Mouse (Mus musculus) testis, postnatal 10 days (tissue): ENCODE results near the gene Procr.
"Not testable (repeated sequence)": the region's sequence is repeated elsewhere in the genome, so short reads cannot be mapped to it uniquely, and the experiment has no call there.

ENCODE experiments used
- DNase-seq: peaks from one replicate; pipeline ENCODE4 v3.0.0; 2021; ENCODE audit warnings: low spot score

The Procr gene

DNA sequence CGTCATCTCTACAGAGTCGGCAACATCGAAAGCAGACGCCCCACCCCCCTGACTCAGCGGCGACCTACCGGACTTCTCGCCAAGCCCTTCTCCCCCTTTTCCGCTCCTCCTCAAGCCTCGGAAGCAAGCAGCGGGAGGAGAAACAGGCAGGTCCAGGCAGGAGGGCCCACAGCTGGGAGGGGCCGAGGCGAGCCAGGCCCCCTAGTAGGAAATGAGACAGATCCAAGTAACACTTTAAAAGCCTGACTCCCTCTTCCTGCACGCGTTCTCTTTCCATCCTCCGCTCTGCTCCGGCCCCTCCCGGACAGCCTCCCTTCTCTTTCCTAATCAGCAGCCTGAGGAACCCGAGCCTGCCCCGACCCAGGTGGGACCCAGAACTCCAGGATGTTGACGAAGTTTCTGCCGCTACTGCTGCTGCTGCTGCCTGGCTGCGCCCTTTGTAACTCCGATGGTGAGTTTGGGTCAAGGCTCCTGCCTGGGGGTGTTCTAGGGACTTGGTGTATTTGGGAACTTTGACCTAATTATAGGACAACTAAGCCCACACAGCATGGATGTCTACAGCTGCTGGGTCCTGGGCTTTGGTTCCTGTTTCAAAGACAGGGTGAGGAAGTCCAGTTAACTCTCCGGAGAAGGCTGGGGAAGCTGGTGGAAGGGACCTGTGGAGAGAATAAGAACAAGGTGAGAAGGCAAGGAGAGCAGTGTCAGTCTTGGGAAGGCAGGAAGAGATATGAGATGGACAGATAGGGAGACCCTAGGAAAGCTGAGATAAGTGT, at the start of gene Procr:
Gene Procr, plus strand, starts transcription at position 104 of the 773 bp plus-strand sequence.
- peak; percentile 57 for DNase-seq

DNA sequence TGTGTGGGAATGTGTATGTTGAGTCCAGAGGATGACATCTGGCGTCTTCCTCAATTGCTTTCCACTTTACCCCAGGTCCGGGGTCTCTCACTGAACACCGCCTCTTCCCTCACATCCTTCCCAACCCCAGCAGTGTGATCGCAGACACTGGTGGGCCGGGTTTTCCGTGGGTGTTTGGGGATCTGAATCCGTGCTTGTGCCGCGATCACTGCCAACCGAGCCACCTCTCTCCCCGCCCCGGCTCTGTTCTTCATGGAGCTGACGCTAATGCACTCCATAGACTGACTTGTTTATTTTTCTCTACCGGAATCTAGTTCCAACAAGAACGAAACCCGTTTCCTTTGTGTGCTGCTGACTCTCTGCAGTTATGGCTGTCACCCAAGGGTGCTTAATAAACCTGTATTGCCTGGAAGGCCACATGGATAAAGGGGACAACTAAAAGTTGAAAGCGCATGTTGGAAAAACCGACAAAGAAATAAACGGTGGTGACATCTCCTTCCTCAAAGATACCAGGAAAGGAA, 49.5 kb upstream of the Procr start:
- DNase-seq = no peak

DNA sequence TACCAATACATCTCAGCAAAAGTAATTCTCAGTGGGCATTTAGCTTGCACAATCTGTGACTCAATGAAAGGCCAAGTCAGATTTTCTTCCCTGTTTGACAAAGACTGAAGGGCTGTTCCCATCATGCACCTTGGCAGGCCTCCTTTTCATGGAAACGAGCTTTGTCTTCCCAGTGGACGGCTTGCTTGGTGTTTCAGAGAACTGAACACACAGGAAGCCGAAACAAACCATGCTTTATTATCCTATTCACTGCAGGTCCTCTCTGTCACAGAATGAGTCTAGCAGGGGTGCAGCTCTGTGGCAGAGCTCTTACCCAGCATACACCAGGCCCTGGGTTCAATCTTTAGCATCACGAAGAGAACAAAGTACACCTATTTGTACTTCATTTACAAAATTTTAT, 47.3 kb upstream of the Procr start:
- no peak for DNase-seq

DNA sequence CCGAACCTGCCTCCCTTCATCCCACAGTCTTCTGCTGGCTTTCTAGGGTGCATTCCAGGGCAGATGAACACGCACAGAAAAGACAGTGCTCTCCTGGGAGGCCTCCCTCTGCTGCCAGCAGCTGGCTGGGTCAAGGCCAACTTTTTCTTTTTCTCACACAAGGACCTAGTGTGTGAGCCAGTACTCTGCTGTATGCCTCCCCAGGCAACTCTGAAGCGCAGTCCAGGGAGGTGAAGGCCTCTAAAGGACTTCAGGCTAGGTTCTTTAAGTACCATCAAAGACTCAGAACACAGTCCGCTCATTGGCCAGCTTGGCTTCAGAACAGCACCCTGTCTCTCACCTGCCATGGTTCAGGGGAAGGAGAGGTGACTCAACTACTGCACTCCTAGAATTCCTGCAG, 43.7 kb upstream of the Procr start:
- peak; percentile 75 for DNase-seq

DNA sequence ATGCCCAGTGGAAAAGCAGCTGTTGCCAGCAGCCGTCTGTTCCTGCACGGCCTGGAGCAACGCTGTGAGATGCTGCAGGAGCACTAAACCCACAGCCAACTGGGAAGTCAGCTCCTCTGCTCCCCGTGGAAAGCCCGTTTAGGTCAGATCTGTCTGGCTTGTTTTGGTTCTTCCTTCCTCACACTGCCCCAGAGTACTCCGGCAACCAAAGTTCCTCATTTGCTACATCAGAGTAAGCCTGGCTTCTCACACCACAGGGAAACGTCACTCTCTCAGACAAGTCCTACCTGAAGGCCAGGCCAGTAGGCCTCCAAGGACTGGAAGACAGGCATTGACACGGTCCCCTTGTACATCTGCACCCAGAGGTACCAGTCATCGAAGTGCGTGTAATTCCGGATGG, 40.4 kb upstream of the Procr start:
- DNase-seq = no peak

DNA sequence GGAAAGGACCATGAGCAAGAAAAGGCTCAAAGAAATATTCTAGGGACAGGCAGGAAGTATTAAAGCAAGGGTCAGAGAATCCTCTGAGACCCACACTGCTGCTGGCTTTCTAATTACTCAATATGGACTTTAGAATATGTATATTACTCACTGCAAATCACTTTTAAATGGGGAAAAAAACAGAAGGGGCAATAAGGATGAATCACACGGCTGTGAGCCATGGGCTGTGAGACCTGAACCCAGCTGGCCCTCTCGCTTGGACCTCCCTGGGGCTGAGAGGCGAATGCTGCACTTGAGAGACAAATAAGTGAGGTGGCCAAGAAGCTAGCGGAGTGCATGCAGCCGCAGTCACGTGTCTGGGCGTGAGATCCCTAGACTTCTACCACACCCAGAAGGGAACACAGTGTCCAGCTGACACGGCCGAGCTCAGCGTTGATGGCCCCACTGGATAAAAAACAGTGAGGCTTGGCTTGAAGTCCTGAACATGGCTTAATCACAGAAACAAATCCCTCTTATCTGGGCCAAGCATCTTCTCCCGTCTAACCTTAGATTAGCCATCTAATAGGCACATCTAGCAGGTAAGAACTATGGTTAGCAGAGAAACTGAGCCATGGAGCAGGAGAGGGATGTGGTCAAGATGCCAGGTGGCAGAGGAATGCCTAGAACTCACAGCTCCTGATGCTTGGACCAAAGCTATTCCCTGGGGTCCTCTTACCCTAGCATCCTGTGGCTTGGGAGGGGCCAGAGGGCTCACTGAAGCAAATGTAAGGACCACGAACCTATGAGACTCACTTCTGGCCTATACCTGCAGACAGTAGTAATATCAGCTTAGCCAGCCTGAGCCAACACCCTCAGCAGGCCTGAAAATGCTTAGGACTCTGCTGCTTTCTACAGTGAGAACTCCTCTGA, 33.6 kb upstream of the Procr start:
- DNase-seq = no peak

DNA sequence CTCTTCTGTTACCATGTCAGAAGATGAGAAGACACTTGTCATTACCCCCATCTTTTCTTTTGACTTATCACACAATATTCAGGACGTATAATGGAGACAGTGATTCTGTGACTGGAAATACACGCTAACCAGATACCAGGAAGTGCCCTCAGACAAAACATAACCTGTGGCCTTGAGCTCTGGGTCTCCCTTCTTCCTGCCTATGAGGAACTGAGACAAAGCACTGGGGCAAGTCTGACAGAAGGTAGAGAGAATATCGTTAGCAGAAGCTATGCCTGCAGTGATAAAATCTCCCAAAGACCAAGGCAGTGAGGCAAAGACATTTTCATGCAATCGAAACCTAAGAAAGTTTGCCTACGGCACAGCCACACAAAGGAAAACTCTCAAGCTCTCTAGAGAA, 30.3 kb upstream of the Procr start:
- no peak for DNase-seq

DNA sequence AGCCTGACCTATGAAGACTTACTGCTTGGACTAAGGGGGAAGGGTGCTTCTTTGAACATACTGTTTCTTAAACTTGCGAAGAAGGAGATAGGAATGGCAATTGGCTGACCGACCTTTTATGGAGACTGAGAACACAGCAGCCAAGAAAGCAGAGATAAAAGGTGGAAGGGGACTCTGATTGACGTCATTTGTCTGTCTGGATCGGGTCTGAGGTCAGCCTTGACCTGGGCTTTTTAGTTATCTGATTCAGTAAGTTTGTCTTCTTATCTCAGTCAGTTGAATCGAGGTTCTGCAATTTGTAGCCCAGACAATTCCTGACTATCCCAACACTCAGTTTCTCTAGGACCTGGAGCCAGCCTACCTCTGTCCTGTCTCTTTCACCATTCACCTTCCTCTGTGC, 26.9 kb upstream of the Procr start:
- DNase-seq = no peak

DNA sequence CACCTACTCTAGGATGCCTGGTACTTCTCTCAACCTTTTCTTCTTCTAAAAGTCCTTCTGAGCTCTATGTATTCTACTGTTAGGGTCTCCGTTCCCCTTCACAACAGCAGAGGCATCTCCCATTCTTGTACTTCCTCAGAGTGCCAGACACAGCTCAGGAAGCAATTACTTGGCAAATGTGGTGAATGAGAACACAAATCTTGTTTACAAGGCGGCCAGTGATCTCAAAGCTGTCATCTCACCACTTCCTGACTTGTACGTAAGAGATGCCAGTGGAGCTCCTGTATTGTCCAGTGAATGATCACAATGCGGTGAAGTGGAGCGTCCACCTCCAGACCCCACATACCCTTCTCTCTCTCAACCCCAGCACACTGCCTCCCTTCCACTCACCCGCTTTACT, 26.4 kb upstream of the Procr start:
- no peak for DNase-seq

DNA sequence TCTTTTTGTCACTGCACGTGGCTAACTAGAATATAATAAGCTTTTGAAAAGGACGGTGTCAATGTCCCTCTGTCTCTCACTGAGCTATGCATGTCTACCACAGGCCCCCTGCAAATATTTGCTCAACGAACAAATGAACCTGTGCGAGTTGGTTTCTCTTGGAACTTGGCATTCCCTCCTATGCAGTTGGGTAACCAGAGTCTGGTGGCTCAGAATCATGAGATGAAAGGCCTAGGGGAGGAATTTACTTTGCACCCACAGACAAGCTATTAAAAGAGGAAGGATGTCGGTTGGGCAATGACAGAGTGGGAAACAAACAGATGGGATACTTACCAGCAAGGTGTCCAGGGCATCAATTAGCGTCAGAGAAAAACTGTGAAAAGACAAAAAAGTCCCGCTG, 24.6 kb upstream of the Procr start:
- DNase-seq = no peak

DNA sequence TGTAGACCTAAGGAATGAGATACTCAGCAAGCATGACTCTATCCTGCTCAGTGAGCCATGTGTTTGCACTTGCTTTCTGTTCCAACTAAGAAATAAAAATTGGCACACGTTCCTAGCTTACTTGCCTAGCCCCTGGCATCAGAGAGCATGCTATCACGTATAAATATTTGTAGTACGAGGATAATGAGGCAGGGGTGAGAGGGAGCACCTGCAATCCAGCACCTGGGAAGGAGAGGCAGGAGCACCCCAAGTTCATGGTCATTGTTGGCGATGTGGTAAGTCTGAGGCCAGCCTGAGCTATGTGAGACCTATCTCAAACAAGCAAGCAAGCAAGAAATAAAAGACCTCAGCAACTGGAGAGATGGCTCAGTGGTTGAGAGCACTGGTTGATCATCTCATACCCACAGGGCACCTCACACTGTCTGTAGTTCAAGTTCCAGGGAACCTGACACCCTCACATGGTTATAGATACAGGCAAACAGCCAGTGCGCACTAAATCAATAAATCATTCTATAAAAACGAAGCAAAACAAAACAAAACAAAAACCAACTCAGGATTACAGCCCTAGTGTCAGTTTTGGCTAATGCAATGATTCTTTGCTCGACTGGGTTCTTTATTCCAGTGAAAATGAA, 23.0 kb upstream of the Procr start:
- no peak for DNase-seq

DNA sequence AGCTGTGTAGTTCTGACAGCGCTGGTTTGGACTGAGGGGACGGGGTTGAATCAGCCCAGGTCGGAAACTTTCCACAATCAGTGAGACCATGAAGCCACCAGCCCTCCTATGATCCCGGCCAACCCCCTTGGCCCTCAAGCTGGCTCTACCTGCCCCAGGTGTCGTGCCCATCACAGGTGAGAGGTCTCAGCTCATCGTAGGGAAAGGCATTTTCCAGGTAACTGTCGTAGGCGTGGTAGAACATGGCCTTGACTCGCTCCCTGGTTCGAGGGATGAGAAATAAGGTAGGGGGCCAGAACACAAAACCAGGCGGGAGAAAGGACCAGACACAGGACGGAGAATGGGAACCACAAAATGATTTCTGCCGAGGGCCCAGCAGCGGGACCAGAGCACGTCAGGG, 22.2 kb upstream of the Procr start:
- DNase-seq = no peak

DNA sequence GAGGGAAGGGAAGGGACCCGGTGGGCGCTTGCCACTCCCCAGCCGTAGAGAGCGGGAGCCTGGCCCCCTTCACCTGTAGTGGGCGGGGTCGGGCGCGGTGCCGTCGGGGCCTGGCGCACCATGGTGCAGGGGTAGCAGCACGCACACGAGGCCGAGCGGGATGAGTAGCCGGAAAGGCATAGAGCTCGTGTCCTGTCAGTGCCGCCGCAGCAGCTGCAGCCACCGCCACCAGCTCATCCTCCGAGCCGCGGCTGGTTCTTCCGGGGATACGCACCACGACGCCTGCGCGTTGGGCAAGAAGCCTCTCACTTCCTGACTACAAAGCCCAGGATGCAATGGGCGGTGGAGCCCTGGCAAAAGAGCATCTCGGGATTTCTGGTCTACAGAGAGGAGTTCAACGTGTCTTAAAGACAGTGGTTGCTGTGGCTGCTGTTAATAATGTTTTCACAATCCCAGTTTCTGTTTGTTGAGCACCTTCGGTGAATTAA, 21.7 kb upstream of the Procr start, which contains the start of gene Edem2:
Gene Edem2, minus strand, starts transcription at position 318 of the 488 bp plus-strand sequence.
- peak; percentile 92 for DNase-seq

DNA sequence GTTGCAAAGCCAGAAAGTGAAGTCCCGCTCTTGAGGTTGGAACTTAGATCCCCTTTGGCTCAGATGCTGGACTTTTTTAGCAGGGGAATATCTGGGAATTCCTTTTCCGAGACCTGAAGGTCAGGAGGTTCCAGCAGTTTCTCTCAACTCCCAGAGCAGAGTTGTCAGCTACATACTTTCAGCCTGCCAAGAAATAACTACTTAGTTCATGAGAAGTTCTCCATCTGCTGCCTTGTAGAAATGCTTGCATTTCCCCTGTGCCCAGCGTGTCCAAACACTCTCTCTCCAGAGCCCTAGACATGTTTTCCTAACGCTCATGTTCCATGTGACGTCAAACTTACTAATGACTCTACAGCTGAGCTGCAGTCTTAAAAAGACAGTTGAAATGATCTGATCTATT, 15.8 kb upstream of the Procr start:
- no peak for DNase-seq

DNA sequence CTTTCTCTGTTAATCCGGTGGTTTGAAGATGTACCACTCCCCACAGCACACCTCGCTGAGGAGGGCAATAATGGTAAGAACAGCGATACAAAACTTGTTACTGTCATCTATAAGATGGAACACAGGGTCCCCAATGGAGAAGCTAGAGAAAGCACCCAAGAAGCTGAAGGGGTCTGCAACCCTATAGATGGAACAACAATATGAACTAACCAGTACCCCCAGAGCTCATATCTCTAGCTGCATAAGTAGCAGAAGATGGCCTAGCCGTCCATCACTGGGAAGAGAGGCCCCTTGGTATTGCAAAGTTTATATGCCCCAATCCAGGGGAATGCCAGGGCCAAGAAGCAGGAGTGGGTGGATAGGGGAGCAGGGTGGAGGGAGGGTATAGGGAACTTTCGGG, 15.2 kb upstream of the Procr start, which contains the start of gene Gm17581:
Gene Gm17581, minus strand, starts transcription at position 101 of the 400 bp plus-strand sequence.
- DNase-seq = not testable (repeated sequence)

DNA sequence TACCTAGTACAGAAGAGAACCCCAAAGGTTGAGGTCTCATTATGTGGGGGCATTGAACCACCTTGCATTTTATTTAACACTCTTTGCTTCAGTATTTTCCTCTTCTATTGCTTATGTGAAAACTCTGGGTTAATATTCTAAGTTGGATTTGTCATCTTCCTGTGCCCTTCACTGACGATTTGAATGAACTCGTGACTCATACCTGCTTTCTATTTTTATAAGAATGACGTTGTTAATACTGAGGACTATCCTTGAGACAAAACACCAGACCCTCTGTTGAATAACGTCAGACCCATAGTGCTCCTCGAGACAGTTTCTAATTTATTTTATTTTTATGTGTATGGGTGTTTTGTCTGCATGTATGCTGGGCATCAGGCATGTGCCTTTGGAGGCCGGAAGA, 14.0 kb upstream of the Procr start:
- no peak for DNase-seq

DNA sequence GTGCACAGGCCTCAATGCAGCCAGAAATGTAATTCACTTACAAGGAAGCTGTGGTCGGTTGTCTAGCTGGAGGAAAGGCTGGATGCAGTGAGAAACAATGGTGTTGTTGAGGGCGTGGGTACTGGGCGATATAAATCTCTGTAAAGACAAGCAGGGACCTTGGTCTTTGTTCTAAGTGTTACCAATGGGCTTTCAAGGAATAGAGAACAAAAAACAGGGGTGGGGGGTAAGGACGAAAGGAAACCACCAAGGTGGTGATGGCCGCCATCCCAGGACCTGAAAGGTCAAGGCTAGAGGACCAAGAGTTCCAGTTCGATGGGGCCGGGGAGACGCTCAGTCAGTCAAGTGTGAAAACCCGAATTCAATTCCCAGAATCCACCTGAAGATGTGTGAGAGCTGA, 13.1 kb upstream of the Procr start:
- no peak for DNase-seq

DNA sequence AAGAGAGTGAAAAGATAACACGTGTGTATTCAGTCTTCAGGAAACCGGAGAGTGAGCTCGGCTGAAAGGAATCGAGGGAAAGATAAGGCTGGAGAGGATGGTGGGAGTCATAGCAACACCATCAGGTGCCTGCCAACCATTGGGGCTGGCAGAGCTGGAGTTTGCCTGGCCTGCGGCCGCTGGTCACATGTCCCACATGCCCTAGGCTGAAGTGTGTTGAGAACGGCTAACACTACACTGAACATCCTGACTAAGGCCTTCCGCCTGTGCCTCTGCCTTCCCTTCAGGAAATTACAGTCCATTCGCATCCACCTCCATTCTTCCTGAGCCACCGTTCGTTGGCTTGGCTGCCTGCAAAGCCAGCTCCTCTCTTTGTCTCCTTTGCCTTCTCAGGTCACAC, 8.7 kb upstream of the Procr start:
- no peak for DNase-seq

DNA sequence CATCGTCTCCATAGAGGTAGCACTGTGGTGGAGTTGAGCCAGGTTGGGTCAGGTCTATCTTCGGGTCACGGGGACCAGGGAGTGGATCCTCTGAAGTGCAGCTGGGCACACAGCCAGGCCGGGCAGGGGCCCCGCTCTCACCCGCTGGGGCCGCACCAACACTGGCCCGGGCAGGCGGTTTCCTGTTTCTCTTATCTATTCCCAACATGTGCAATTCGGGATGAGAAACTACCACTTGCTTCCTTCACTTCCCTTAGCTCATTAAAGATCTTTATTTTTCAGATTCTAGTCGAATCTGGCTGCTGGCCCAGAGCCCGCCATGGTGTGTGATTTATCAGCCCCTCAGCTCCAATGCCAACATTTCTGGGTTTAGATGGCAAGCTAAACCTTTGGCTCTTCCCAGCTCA, 8.0 kb upstream of the Procr start:
- DNase-seq = peak; percentile 63

DNA sequence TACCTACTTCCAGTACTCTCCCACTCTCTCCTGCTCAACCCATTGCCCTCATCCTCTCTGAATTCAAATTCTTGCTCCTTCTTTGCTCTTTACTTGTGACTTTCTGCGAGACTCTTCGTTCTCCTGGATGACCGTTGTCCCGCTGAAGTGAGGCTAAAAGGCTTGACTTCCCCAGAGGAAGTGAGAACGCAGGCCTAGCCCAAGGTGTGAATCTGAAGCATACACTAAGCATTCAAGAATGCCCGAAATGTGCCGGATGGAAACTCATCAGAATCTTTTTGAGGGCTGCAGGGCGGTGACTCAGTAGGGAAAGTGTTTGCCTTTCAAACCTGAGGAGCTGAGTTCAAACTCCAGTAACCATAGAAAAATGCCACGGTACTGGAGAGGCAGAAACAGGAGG, 7.6 kb upstream of the Procr start:
- DNase-seq = no peak

DNA sequence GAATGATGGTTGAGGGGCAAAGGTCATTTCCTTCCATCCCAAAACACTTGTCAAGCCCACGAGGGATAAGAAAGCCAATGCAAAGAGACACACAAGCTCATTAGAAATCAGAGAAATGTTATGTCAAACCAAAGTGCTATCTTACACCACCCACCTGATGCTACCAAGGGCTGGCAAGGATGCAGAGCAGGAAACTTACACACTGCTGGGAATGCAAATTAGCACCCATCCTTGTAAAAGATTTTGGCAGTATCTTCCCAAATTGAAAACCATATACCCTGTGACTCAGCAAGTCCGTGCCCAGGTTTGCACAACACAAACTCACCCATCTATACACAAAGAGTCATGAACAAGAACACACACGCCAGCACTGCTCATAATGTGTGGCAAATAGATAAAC, 5.4 kb upstream of the Procr start:
- no peak for DNase-seq

DNA sequence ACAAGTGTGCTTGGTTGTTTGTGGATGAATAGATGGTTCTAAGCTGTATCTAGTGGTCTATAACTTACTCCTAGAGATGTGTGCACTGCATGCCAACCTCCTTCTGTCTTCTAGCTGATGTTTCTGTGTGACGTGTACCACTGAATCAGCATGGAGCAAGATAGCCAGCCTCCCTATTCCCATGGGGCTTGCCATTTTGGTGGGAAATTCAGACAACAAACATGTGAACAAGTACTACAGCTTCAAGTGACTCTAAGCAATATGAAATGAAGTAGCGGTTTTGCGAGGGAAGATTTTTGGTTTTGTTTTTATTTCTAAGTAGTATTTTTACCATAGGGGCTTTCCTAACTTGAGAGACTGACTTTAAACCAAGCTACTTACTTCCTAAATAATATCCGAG, 1.5 kb upstream of the Procr start:
- DNase-seq = no peak
